Mouse (Mus musculus): ENCODE measurements around the gene Fignl2. TPM values are rescaled to one million over a fixed set of nuclear protein-coding genes. Genes with fewer than 3 reads are reported as not detected.

The Fignl2 gene
- total RNA-seq, 2 experiments from 2014 or later = 13.5 to 13.8 TPM

- no peak for DNase-seq (ENCODE audit: low spot score in 2 of 2)
Observed at GRCm38 (mm10) chr15:101041966-101042365, 36.4 kb downstream of the Fignl2 start.

GRCm38 (mm10) chr15:101039651-101040050 is 38.7 kb downstream of the Fignl2 start:
- DNase-seq (ENCODE audit: low spot score in 2 of 2) = no peak

DNA sequence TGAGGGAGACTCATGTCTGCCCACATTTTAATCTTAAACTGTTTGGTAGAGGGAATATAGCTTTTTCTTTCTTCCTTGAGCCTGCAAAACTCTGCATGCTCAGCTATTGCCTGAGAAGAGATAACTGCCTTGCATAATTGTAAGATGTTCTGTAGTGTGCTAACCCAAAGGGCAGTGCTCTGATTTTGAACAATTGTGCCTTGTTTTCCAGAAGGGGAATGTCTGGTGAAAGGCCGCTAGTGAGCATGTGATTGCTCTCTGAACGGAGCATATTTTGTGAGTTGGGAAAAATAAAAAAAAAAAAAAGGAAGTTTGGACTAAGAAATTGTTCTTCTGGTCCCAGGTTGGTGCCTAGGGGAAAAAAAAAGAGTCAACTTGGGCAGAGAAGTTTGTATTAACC is 49.4 kb downstream of the Fignl2 start:
- no peak for DNase-seq (ENCODE audit: low spot score in 2 of 2)

DNA sequence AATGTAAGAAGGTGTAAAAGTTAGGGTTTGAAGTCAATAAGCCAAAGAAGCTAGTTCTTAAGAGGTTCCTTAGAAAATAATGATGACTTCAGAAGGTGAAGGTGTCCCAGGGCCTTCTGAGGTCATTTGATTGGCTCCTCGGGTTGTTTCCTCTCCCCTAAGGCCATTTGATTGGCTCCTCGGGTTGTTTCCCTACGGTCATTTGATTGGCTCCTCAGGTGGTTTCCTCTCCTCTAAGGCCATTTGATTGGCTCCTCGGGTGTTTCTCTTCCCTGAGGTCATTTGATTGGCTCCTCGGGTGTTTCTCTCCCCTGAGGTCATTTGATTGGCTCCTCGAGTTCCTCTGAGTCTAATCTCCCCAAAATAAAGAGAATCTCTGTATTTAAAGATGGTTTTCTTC is 67.0 kb downstream of the Fignl2 start:
- DNase-seq (ENCODE audit: low spot score in 2 of 2) = no peak

DNA sequence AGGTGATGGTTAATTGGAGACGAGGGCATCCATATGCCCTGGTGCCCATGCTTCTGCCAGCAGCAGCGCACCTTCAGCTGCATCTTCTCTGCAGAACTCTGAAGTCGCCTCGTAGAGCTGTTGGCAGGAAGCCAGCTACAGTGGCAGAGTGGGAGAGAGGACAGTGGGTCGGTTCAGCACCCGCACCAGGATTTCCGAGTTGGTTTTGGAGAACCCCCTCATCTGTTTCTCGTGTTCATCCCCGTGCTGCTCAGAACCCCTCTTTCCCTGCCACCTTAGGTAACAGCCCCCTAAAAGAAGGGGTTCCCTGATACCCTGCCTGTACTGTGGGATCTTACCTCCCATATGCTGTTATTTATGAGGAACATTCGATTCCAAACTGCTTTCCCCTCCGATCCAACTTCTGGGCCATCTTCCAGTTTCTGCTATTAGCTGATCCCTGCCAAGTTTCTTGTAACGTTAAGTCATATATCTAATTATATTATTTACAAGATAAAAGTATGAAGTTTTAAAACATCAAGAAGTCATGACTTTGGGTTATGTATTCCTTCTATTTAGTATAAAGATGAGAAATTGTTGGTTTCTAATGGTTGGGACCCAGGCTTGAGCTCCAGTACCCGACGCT is 69.9 kb downstream of the Fignl2 start:
- no peak for DNase-seq (ENCODE audit: low spot score in 2 of 2)

GRCm38 (mm10) chr15:101007236-101007635 is 71.1 kb downstream of the Fignl2 start:
- DNase-seq (ENCODE audit: low spot score in 2 of 2) = no peak

DNA sequence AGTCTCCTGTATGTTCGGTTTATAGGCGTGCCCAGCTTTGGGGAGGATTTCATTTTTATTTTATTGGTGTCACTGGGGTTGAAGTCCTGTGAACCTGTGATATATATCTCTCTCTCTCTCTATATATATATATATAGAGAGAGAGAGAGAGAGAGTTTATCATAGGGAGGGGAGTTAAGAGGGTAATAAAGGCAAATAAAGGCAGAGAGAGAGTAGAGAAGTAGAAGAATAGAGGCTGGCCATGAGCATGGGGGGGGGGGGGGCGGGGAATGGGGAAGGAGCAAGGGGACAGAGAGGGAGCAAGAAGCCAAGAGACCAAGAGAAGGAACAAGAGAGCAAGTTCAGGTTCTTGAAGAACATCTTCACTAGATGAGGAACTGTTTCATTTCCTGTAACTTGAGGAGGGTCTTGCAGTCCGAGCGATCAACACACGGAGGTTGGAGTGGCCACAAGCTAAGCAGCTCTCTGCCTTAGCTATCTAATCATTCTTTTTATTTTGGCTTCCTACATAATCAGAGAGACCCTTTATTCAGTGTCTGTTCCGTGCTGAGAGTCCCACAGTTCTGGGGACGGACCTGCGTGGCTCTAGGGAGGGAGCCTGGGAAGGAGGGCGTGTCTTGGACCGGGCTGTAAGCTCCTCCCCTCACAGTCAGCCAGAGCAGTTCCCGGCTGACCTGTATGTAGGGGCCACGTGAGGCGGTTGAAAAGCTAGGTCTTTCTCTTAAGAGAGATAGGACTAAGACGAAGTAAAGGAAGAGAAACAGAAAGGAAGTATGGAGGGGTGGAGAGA is 71.9 kb downstream of the Fignl2 start:
- DNase-seq (ENCODE audit: low spot score in 2 of 2) = no peak

DNA sequence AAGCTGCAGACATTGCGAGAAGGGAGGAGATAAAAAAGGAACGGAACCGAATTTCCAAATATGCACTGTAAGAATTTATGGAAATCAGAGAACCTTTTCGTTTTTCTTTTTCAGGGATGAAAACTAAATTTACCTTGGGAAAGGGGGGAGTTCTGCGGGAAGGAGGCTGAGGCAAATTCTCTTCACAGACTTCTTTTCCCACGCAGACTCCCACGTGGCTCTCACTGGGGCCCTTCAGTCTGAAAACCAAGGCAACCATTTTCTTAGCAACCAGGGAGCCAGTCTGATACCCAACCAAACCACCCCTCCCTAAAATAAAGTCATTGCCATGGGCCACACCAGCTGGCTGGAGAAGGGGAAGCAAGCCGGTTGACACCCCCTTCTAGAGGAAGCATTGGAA is 72.7 kb downstream of the Fignl2 start:
- no peak for DNase-seq (ENCODE audit: low spot score in 2 of 2)

DNA sequence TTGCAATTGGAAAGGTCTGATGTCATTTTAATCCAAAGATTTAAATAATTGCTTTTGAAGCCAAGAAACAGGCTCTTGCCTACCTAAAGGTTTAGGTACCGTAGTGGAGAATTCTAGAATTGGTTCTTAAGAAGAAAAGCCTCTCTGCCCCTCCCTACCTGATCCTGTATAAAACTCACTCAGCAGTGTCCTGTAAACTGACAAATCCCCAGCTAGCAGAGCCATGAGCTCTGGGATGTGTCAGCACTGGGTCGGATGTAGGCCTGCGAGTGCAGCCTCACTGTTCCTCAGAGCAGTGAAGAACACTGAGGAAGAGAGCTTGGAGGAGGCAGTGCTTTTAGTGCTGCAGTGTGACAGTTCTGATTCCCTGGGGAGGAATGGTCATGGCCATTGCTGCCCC is 73.8 kb downstream of the Fignl2 start:
- no peak for DNase-seq (ENCODE audit: low spot score in 2 of 2)

DNA sequence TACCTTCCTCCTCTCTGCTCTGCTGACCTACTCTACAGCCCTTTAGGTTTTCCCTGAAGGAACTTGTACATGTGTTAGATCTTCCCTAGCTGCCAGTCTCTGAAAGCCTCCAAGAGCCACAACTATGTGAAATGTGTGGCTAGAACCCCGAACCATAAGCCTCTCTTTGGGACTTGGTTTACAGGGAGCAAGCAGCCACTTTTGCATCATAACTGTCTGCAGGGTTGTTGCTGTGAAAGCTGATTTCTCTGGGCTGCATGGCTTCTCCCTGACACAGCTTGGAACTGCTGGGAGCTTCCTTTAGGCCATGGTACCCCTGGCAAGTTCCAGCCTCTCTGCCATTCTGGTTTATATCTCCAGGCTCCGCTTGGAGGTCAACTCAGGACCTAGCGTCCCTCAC is 75.9 kb downstream of the Fignl2 start:
- no peak for DNase-seq (ENCODE audit: low spot score in 2 of 2)

- DNase-seq (ENCODE audit: low spot score in 2 of 2) = no peak
Observed at GRCm38 (mm10) chr15:101001685-101002084, 76.7 kb downstream of the Fignl2 start.

Other genes starting within 250 kb of the Fignl2 start
- 10 to 100 TPM; 10.9 to 13.6 TPM for gene Scn8a, start 208.7 kb downstream of the Fignl2 start, total RNA-seq (2021)
- gene Gm47841, start 31.2 kb downstream of the Fignl2 start, total RNA-seq (2021) = under 1 TPM; 0.67 to 0.68 TPM
- gene Ankrd33, start 37.2 kb upstream of the Fignl2 start, total RNA-seq (2021) = 1 to 10 TPM in 1 of 2 experiments, under 1 TPM in 1; 0.73 to 1.2 TPM
- 10 to 100 TPM; 22.4 to 22.9 TPM for gene Acvrl1, start 50.0 kb upstream of the Fignl2 start, total RNA-seq (2021)
- gene Acvr1b, start 95.5 kb upstream of the Fignl2 start, total RNA-seq (2021) = 10 to 100 TPM; 18.5 to 19.9 TPM
- gene Grasp, start 145.6 kb upstream of the Fignl2 start, total RNA-seq (2021) = 10 to 100 TPM; 18.6 to 20.3 TPM
- 10 to 100 TPM; 64.5 to 79.0 TPM for gene Nr4a1, start 175.7 kb upstream of the Fignl2 start, total RNA-seq (2021)
- gene Atg101, start 205.7 kb upstream of the Fignl2 start, total RNA-seq (2021) = 10 to 100 TPM; 37.8 to 38.9 TPM
- gene 6030408B16Rik, start 214.6 kb upstream of the Fignl2 start, total RNA-seq (2021) = 1 to 10 TPM; 2.6 to 3.4 TPM